Mouse (Mus musculus): ENCODE measurements around the gene Hoxd13.

Hoxd13 gene

GRCm38 (mm10) chr2:74657251-74658023 lies 10.7 kb upstream of the Hoxd13 start:
- peaks cover 3% of the 10 kb centered on the region for H3K27me3 ChIP-seq (ENCODE audit: control insufficient read depth, insufficient read depth, low read length, poor library complexity, severe bottlenecking)
- DNase-seq (ENCODE audit: low read depth, low spot score), result peak; percentile 34
- no peaks in the 10 kb centered on the region for H3K36me3 ChIP-seq (ENCODE audit: control insufficient read depth, insufficient read depth, low read length, poor library complexity, severe bottlenecking)

- no peak for DNase-seq (ENCODE audit: low read depth, low spot score)
- H3K27me3 ChIP-seq (ENCODE audit: control insufficient read depth, insufficient read depth, low read length, poor library complexity, severe bottlenecking), result peaks cover 3% of the 10 kb centered on the region
Measured at GRCm38 (mm10) chr2:74658024-74658666, 10.0 kb upstream of the Hoxd13 start.

GRCm38 (mm10) chr2:74658667-74659371 lies 9.3 kb upstream of the Hoxd13 start:
- Histone ChIP-seq H3K36me3 (ENCODE audit: control insufficient read depth, insufficient read depth, low read length, poor library complexity, severe bottlenecking) (no peaks in the 10 kb centered on the region), H3K27me3 (ENCODE audit: control insufficient read depth, insufficient read depth, low read length, poor library complexity, severe bottlenecking) (peaks cover 3% of the 10 kb centered on the region)
- DNase-seq (ENCODE audit: low read depth, low spot score), result no peak

More at GRCm38 (mm10) chr2:74658024-74658666, 10.0 kb upstream of the Hoxd13 start:
- no peaks in the 10 kb centered on the region for H3K36me3 ChIP-seq (ENCODE audit: control insufficient read depth, insufficient read depth, low read length, poor library complexity, severe bottlenecking)

GRCm38 (mm10) chr2:74659507-74660005 lies 8.6 kb upstream of the Hoxd13 start, which contains the start of gene Evx2:
Gene Evx2 (minus strand): TSS chr2:74659557.
- DNase-seq (ENCODE audit: low read depth, low spot score), result no peak
- no peaks in the 10 kb centered on the region for H3K36me3 ChIP-seq (ENCODE audit: control insufficient read depth, insufficient read depth, low read length, poor library complexity, severe bottlenecking)
- H3K27me3 ChIP-seq (ENCODE audit: control insufficient read depth, insufficient read depth, low read length, poor library complexity, severe bottlenecking), result peaks cover 3% of the 10 kb centered on the region

GRCm38 (mm10) chr2:74660421-74661375 lies 7.4 kb upstream of the Hoxd13 start:
- Histone ChIP-seq H3K36me3 (ENCODE audit: control insufficient read depth, insufficient read depth, low read length, poor library complexity, severe bottlenecking) (no peaks in the 10 kb centered on the region), H3K27me3 (ENCODE audit: control insufficient read depth, insufficient read depth, low read length, poor library complexity, severe bottlenecking) (no peaks in the 10 kb centered on the region; the same call in 1 of the 2 replicates)
- no peak for DNase-seq (ENCODE audit: low read depth, low spot score)

- DNase-seq (ENCODE audit: low read depth, low spot score), result no peak
- no peaks in the 10 kb centered on the region for H3K27me3 ChIP-seq (ENCODE audit: control insufficient read depth, insufficient read depth, low read length, poor library complexity, severe bottlenecking)
- H3K36me3 ChIP-seq (ENCODE audit: control insufficient read depth, insufficient read depth, low read length, poor library complexity, severe bottlenecking), result no peaks in the 10 kb centered on the region
Measured at GRCm38 (mm10) chr2:74661685-74662084, 6.4 kb upstream of the Hoxd13 start.

GRCm38 (mm10) chr2:74663291-74663925 lies 4.7 kb upstream of the Hoxd13 start:
- H3K36me3 ChIP-seq (ENCODE audit: control insufficient read depth, insufficient read depth, low read length, poor library complexity, severe bottlenecking), result no peaks in the 10 kb centered on the region
- DNase-seq (ENCODE audit: low read depth, low spot score), result no peak
- peaks cover 4% of the 10 kb centered on the region; the same call in 1 of the 2 replicates for H3K27me3 ChIP-seq (ENCODE audit: control insufficient read depth, insufficient read depth, low read length, poor library complexity, severe bottlenecking)

- H3K27me3 ChIP-seq (ENCODE audit: control insufficient read depth, insufficient read depth, low read length, poor library complexity, severe bottlenecking), result peaks cover 6% of the 10 kb centered on the region; the same call in 1 of the 2 replicates
- no peaks in the 10 kb centered on the region for H3K36me3 ChIP-seq (ENCODE audit: control insufficient read depth, insufficient read depth, low read length, poor library complexity, severe bottlenecking)
- no peak for DNase-seq (ENCODE audit: low read depth, low spot score)
Measured at GRCm38 (mm10) chr2:74666411-74666810, 1.7 kb upstream of the Hoxd13 start.

GRCm38 (mm10) chr2:74667191-74667841 lies 794 bp upstream of the Hoxd13 start:
- Histone ChIP-seq H3K36me3 (ENCODE audit: control insufficient read depth, insufficient read depth, low read length, poor library complexity, severe bottlenecking) (no peaks in the 10 kb centered on the region), H3K27me3 (ENCODE audit: control insufficient read depth, insufficient read depth, low read length, poor library complexity, severe bottlenecking) (peaks cover 6% of the 10 kb centered on the region; the same call in 1 of the 2 replicates)
- no peak for DNase-seq (ENCODE audit: low read depth, low spot score)

- H3K27me3 ChIP-seq (ENCODE audit: control insufficient read depth, insufficient read depth, low read length, poor library complexity, severe bottlenecking), result peaks cover 6% of the 10 kb centered on the region; the same call in 1 of the 2 replicates
- H3K36me3 ChIP-seq (ENCODE audit: control insufficient read depth, insufficient read depth, low read length, poor library complexity, severe bottlenecking), result no peaks in the 10 kb centered on the region
- no peak for DNase-seq (ENCODE audit: low read depth, low spot score)
Measured at GRCm38 (mm10) chr2:74668370-74669229, 490 bp downstream of the Hoxd13 start.

GRCm38 (mm10) chr2:74669230-74669578 lies 1.1 kb downstream of the Hoxd13 start:
- Histone ChIP-seq H3K27me3 (ENCODE audit: control insufficient read depth, insufficient read depth, low read length, poor library complexity, severe bottlenecking) (peaks cover 6% of the 10 kb centered on the region; the same call in 1 of the 2 replicates), H3K36me3 (ENCODE audit: control insufficient read depth, insufficient read depth, low read length, poor library complexity, severe bottlenecking) (no peaks in the 10 kb centered on the region)
- DNase-seq (ENCODE audit: low read depth, low spot score), result no peak

GRCm38 (mm10) chr2:74669650-74670235 lies 1.6 kb downstream of the Hoxd13 start:
- DNase-seq (ENCODE audit: low read depth, low spot score), result no peak
- H3K27me3 ChIP-seq (ENCODE audit: control insufficient read depth, insufficient read depth, low read length, poor library complexity, severe bottlenecking), result peaks cover 6% of the 10 kb centered on the region; the same call in 1 of the 2 replicates
- no peaks in the 10 kb centered on the region for H3K36me3 ChIP-seq (ENCODE audit: control insufficient read depth, insufficient read depth, low read length, poor library complexity, severe bottlenecking)
